Mouse (Mus musculus): Measurements from ENCODE around the gene Dlg1.

Dlg1 gene

GRCm38 (mm10) chr16:31650788-31651187, 12.5 kb upstream of the Dlg1 start:
- Histone ChIP-seq H3K9me3 (ENCODE audit: low read length) (no peaks in the 10 kb centered on the region), H3K4me3 (replicated peaks; ENCODE audit: low read length) (no peak overlapping the region), H3K27me3 (ENCODE audit: insufficient read depth, low read length) (peaks cover 12% of the 10 kb centered on the region; the same call in 1 of the 2 replicates), H3K4me1 (replicated peaks; ENCODE audit: low read depth, low read length) (peaks cover 13% of the 10 kb centered on the region), H3K36me3 (ENCODE audit: insufficient read depth, low read length) (no peaks in the 10 kb centered on the region)
- TF ChIP-seq POU5F1 (IDR thresholded peaks at IDR 0.05; ENCODE audit: borderline replicate concordance, low read length) (no peak), CTCF (conservative IDR thresholded peaks at IDR 0.05; ENCODE audit: low read length) (no peak), NANOG (IDR thresholded peaks at IDR 0.05; ENCODE audit: borderline replicate concordance, low read length) (no peak)

GRCm38 (mm10) chr16:31651541-31651940, 11.7 kb upstream of the Dlg1 start:
- Histone ChIP-seq H3K9me3 (ENCODE audit: low read length) (no peaks in the 10 kb centered on the region), H3K36me3 (ENCODE audit: insufficient read depth, low read length) (no peaks in the 10 kb centered on the region), H3K4me3 (replicated peaks; ENCODE audit: low read length) (no peak overlapping the region), H3K4me1 (replicated peaks; ENCODE audit: low read depth, low read length) (peaks cover 13% of the 10 kb centered on the region), H3K27me3 (ENCODE audit: insufficient read depth, low read length) (peaks cover 18% of the 10 kb centered on the region; the same call in 1 of the 2 replicates)
- TF ChIP-seq POU5F1 (IDR thresholded peaks at IDR 0.05; ENCODE audit: borderline replicate concordance, low read length), result no peak
- no peak for TF ChIP-seq NANOG (IDR thresholded peaks at IDR 0.05; ENCODE audit: borderline replicate concordance, low read length)
- no peak for TF ChIP-seq CTCF (conservative IDR thresholded peaks at IDR 0.05; ENCODE audit: low read length)

GRCm38 (mm10) chr16:31652115-31652843, 11.0 kb upstream of the Dlg1 start:
- no peak overlapping the region for H3K4me3 ChIP-seq (replicated peaks; ENCODE audit: low read length)
- TF ChIP-seq NANOG (IDR thresholded peaks at IDR 0.05; ENCODE audit: borderline replicate concordance, low read length) (no peak), CTCF (conservative IDR thresholded peaks at IDR 0.05; ENCODE audit: low read length) (no peak), POU5F1 (IDR thresholded peaks at IDR 0.05; ENCODE audit: borderline replicate concordance, low read length) (no peak)
- H3K4me1 ChIP-seq (replicated peaks; ENCODE audit: low read depth, low read length), result peaks cover 18% of the 10 kb centered on the region
- H3K36me3 ChIP-seq (ENCODE audit: insufficient read depth, low read length), result no peaks in the 10 kb centered on the region
- H3K9me3 ChIP-seq (ENCODE audit: low read length), result no peaks in the 10 kb centered on the region
- peaks cover 18% of the 10 kb centered on the region; the same call in 1 of the 2 replicates for H3K27me3 ChIP-seq (ENCODE audit: insufficient read depth, low read length)

- Histone ChIP-seq H3K9me3 (ENCODE audit: low read length) (no peaks in the 10 kb centered on the region), H3K36me3 (ENCODE audit: insufficient read depth, low read length) (no peaks in the 10 kb centered on the region), H3K4me3 (replicated peaks; ENCODE audit: low read length) (no peak overlapping the region), H3K27me3 (ENCODE audit: insufficient read depth, low read length) (peaks cover 16% of the 10 kb centered on the region; the same call in 1 of the 2 replicates), H3K4me1 (replicated peaks; ENCODE audit: low read depth, low read length) (peaks cover 21% of the 10 kb centered on the region)
- TF ChIP-seq POU5F1 (IDR thresholded peaks at IDR 0.05; ENCODE audit: borderline replicate concordance, low read length) (no peak), NANOG (IDR thresholded peaks at IDR 0.05; ENCODE audit: borderline replicate concordance, low read length) (no peak), CTCF (conservative IDR thresholded peaks at IDR 0.05; ENCODE audit: low read length) (no peak)
Measured at GRCm38 (mm10) chr16:31653616-31654015, 9.6 kb upstream of the Dlg1 start.

GRCm38 (mm10) chr16:31654021-31654420, 9.2 kb upstream of the Dlg1 start:
- no peaks in the 10 kb centered on the region for H3K9me3 ChIP-seq (ENCODE audit: low read length)
- peaks cover 20% of the 10 kb centered on the region; the same call in 1 of the 2 replicates for H3K27me3 ChIP-seq (ENCODE audit: insufficient read depth, low read length)
- no peak overlapping the region for H3K4me3 ChIP-seq (replicated peaks; ENCODE audit: low read length)
- no peak for TF ChIP-seq POU5F1 (IDR thresholded peaks at IDR 0.05; ENCODE audit: borderline replicate concordance, low read length)
- no peak for TF ChIP-seq CTCF (conservative IDR thresholded peaks at IDR 0.05; ENCODE audit: low read length)
- no peak for TF ChIP-seq NANOG (IDR thresholded peaks at IDR 0.05; ENCODE audit: borderline replicate concordance, low read length)
- H3K4me1 ChIP-seq (replicated peaks; ENCODE audit: low read depth, low read length), result peaks cover 21% of the 10 kb centered on the region
- H3K36me3 ChIP-seq (ENCODE audit: insufficient read depth, low read length), result no peaks in the 10 kb centered on the region

GRCm38 (mm10) chr16:31655531-31655930, 7.7 kb upstream of the Dlg1 start:
- peaks cover 33% of the 10 kb centered on the region for H3K27me3 ChIP-seq (ENCODE audit: insufficient read depth, low read length)
- H3K4me3 ChIP-seq (replicated peaks; ENCODE audit: low read length), result no peak overlapping the region
- peaks cover 21% of the 10 kb centered on the region for H3K4me1 ChIP-seq (replicated peaks; ENCODE audit: low read depth, low read length)
- H3K9me3 ChIP-seq (ENCODE audit: low read length), result no peaks in the 10 kb centered on the region
- no peak for TF ChIP-seq NANOG (IDR thresholded peaks at IDR 0.05; ENCODE audit: borderline replicate concordance, low read length)
- no peak for TF ChIP-seq CTCF (conservative IDR thresholded peaks at IDR 0.05; ENCODE audit: low read length)
- TF ChIP-seq POU5F1 (IDR thresholded peaks at IDR 0.05; ENCODE audit: borderline replicate concordance, low read length), result no peak
- no peaks in the 10 kb centered on the region for H3K36me3 ChIP-seq (ENCODE audit: insufficient read depth, low read length)

- Histone ChIP-seq H3K4me1 (replicated peaks; ENCODE audit: low read depth, low read length) (peaks cover 20% of the 10 kb centered on the region), H3K4me3 (replicated peaks; ENCODE audit: low read length) (no peak overlapping the region), H3K27me3 (ENCODE audit: insufficient read depth, low read length) (peaks cover 50% of the 10 kb centered on the region), H3K36me3 (ENCODE audit: insufficient read depth, low read length) (no peaks in the 10 kb centered on the region), H3K9me3 (ENCODE audit: low read length) (no peaks in the 10 kb centered on the region)
- peak; percentile 68; the same call in 1 of the 2 replicates for TF ChIP-seq NANOG (IDR thresholded peaks at IDR 0.05; ENCODE audit: borderline replicate concordance, low read length)
- no peak for TF ChIP-seq POU5F1 (IDR thresholded peaks at IDR 0.05; ENCODE audit: borderline replicate concordance, low read length)
Measured at GRCm38 (mm10) chr16:31657502-31657901, 5.7 kb upstream of the Dlg1 start.

- no peaks in the 10 kb centered on the region for H3K9me3 ChIP-seq (ENCODE audit: low read length)
- H3K4me3 ChIP-seq (replicated peaks; ENCODE audit: low read length), result no peak overlapping the region
- TF ChIP-seq POU5F1 (IDR thresholded peaks at IDR 0.05; ENCODE audit: borderline replicate concordance, low read length) (no peak), CTCF (conservative IDR thresholded peaks at IDR 0.05; ENCODE audit: low read length) (no peak), NANOG (IDR thresholded peaks at IDR 0.05; ENCODE audit: borderline replicate concordance, low read length) (no peak)
- H3K27me3 ChIP-seq (ENCODE audit: insufficient read depth, low read length), result peaks cover 53% of the 10 kb centered on the region
- peaks cover 26% of the 10 kb centered on the region for H3K4me1 ChIP-seq (replicated peaks; ENCODE audit: low read depth, low read length)
- H3K36me3 ChIP-seq (ENCODE audit: insufficient read depth, low read length), result no peaks in the 10 kb centered on the region
Measured at GRCm38 (mm10) chr16:31658539-31659334, 4.5 kb upstream of the Dlg1 start.

All from E14TG2a.4 (cell line).